Mouse (Mus musculus) cerebellum, adult 11-12 months (tissue): ENCODE measurements around the gene Scgb2b20.
"Not testable (repeated sequence)": the region's sequence is repeated elsewhere in the genome, so short reads cannot be mapped to it uniquely, and the experiment has no call there.

Experiments
- DNase-seq: peaks from one replicate; pipeline ENCODE4 v3.0.0; 2022

Gene Scgb2b20

DNA sequence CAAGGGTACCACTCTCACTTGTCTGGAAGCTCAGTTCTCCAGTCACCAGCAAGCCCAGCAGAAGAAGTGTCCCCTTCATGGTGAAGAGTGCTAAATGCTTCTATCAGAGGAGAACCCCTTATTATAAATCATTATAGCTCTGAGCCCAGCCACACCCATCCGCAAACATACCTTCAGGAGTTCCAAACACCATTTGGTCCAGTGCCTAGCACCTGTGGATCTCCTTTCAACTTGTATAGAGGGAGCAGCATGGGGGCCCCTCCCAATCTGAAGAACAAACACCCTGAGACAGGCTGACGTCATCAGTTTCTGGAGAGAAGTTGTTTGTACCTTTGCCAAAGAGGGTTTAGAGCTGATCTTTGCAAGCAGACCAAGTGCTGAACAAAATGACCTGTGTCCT, at the start of gene Scgb2b20:
Gene Scgb2b20, minus strand, starts transcription at position 101 of the 400 bp plus-strand sequence.
- not testable (repeated sequence) for DNase-seq

DNA sequence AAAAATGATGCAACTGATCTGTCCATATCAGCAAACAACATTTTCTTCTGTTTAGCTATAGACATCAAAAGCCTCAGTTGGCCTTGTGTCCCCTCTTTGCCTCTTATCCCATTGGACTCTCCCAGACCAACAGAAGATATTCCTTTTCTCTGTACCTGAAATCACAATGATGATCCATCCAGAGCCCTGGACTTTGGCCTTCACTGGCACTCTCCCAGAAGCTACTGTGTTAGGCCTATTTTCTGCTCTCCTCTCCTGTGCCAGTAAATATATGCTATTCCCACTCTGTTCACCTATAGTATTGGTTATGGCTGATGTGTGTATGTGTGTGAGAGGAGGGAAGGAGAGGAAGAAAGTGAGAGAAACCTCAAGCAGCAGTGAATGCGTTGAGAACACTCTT, 43.6 kb upstream of the Scgb2b20 start:
- not testable (repeated sequence) for DNase-seq

DNA sequence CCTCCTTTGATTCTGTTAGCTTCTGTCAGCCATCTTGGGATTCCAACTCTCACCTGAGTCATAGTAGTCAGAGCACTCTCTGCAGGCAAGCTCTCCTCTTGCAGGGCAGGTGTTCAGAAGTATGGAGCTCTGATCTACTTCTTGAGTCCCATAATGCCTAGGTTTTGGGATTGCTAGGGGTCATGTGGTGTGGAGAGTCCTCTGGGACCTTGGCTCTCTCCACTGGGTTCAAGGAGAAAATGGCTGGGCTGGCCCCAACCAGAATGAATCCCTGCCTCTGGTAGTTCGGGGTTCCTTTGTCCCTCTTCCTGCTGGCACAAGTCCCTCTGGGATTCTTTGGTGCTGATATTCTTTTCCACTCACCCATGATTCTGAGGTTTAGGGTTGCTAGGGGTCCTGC, 35.5 kb upstream of the Scgb2b20 start:
- DNase-seq = no peak

DNA sequence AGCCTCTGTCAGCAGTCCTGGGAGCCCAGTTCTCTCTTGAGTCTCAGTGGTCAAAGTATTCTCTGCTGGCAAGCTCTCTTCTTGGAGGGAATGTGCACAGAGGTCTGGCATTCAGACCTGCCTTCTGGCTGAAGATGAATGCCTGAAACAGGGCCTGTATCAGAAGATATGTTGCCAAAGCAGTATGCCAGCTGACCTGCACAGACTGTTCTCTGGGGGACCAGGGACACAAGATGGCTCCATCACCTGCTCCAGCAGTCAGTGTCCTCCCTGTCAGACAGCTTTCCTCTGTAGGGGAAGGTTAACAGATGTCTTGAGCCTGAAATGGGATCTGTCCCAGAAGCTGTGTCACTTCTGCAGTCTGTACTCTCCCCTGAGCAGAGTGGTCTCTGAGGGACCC, 33.6 kb upstream of the Scgb2b20 start:
- DNase-seq = not testable (repeated sequence)

DNA sequence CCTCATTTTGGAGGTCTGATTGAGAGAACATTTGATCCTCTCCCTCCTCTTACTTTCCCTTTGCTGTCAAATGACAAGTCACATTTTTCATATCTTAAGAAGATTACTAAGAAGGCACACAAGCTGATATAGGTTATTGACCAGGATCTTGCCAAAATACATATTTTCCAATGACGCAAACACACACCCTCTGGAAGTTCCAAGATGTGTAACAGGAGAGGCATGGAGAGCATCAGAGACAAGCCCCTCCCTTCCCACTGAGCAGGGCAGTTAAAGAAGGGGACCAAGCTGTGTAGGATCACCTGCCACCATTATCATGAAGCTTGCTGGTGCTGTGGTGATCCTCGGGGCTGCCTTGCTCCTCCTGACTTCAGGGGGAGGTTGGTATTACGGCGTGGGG, 6.8 kb upstream of the Scgb2b20 start, which contains the start of gene Scgb1b20:
Gene Scgb1b20, plus strand, starts transcription at position 301 of the 400 bp plus-strand sequence.
- DNase-seq = not testable (repeated sequence)
